Mouse (Mus musculus) embryonic facial prominence, embryonic 10.5 days (tissue): ENCODE results near the gene Rnf113a2. TPM values are rescaled to one million over a fixed set of nuclear protein-coding genes. Genes with fewer than 3 reads are reported as not detected.

Experiments
- DNase-seq: peaks from one replicate; pipeline ENCODE4 v3.0.0-alpha.2; 2017; ENCODE audit warnings: low spot score
- H3K27ac ChIP-seq: fragments of 300-500 bp; sonication (generic); replicated peaks from 2 replicates; pipeline ENCODE4 v1.5.1; 2016; ENCODE audit warnings: mild to moderate bottlenecking
- H3K27me3 ChIP-seq: fragments of 300-500 bp; sonication (generic); replicated peaks from 2 replicates; pipeline ENCODE4 v1.6.1; 2016; ENCODE audit warnings: low read depth, mild to moderate bottlenecking; ENCODE audit not compliant: poor library complexity, severe bottlenecking
- H3K36me3 ChIP-seq: fragments of 300-500 bp; sonication (generic); replicated peaks from 2 replicates; pipeline ENCODE4 v1.6.1; 2016; ENCODE audit warnings: mild to moderate bottlenecking, moderate library complexity
- H3K4me1 ChIP-seq: fragments of 300-500 bp; sonication (generic); 2 replicates; pipeline ENCODE4 v1.6.1; 2016
- H3K4me3 ChIP-seq: fragments of 300-500 bp; sonication (generic); 2 replicates; pipeline ENCODE4 v1.5.1; 2016; ENCODE audit warnings: mild to moderate bottlenecking, moderate library complexity
- H3K9me3 ChIP-seq: fragments of 300-500 bp; sonication (generic); 2 replicates; pipeline ENCODE4 v1.6.1; 2016; ENCODE audit warnings: mild to moderate bottlenecking
- WGBS: fragments of 180-500 bp; shearing (Covaris S2); methylation state at CpG from one replicate; pipeline ENCODE4 v1.1.7; 2016; 5-methylcytosine and 5-hydroxymethylcytosine counted together
- polyA plus RNA-seq: library from polyadenylated mRNA; unstranded; fragments of >200 nt; fragmentation: Nextera tagmentation; extraction: Ambion mirVana; gene quantifications from 2 replicates; pipeline ENCODE4 v1.2.1, GENCODE M21; 2016

Gene Rnf113a2
- 23.3 and 24.6 TPM in 2 replicates for polyA plus RNA-seq

- 3% methylated on average over 50 of the region's 50 CpGs for WGBS
- Histone ChIP-seq H3K27me3 (peaks cover 7% of the 10 kb centered on the region; the same call in 1 of the 2 replicates), H3K27ac (peak within 1 kb of the TSS; percentile 80), H3K4me3 (peak within 1 kb of the TSS; percentile 68), H3K4me1 (peaks cover 6% of the 10 kb centered on the region; the same call in 1 of the 2 replicates), H3K36me3 (peaks cover 6% of the 10 kb centered on the region), H3K9me3 (peaks cover 6% of the 10 kb centered on the region; the same call in 1 of the 2 replicates)
- DNase-seq = peak; percentile 86
Measured at GRCm38 (mm10) chr12:84416834-84417604, at the start of gene Rnf113a2. Gene Rnf113a2 (plus strand): TSS chr12:84417196.

- H3K4me1 ChIP-seq = no peaks in the 10 kb centered on the region
- 93% methylated on average over 5 of the region's 5 CpGs for WGBS
- no peak overlapping the region for H3K4me3 ChIP-seq
- H3K27me3 ChIP-seq = no peaks in the 10 kb centered on the region
- no peak overlapping the region for H3K27ac ChIP-seq
- no peaks in the 10 kb centered on the region for H3K9me3 ChIP-seq
- DNase-seq = no peak
- peaks cover 86% of the 10 kb centered on the region for H3K36me3 ChIP-seq
Measured at GRCm38 (mm10) chr12:84371647-84372046, 45.3 kb upstream of the Rnf113a2 start.

- no peaks in the 10 kb centered on the region for H3K27me3 ChIP-seq
- H3K36me3 ChIP-seq = peaks cover 63% of the 10 kb centered on the region
- DNase-seq = no peak
- no peaks in the 10 kb centered on the region for H3K4me1 ChIP-seq
- no peaks in the 10 kb centered on the region for H3K9me3 ChIP-seq
- 94% methylated on average over 6 of the region's 6 CpGs for WGBS
- H3K27ac ChIP-seq = no peak overlapping the region
- H3K4me3 ChIP-seq = no peak overlapping the region
Measured at GRCm38 (mm10) chr12:84373831-84374481, 43.0 kb upstream of the Rnf113a2 start.

- Histone ChIP-seq H3K4me3 (no peak overlapping the region), H3K36me3 (no peaks in the 10 kb centered on the region), H3K9me3 (no peaks in the 10 kb centered on the region), H3K27me3 (no peaks in the 10 kb centered on the region), H3K4me1 (no peaks in the 10 kb centered on the region), H3K27ac (no peak overlapping the region)
- DNase-seq = no peak
- 83% methylated on average over 4 of the region's 4 CpGs for WGBS
Measured at GRCm38 (mm10) chr12:84382369-84382768, 34.6 kb upstream of the Rnf113a2 start.

- no peaks in the 10 kb centered on the region for H3K36me3 ChIP-seq
- H3K27ac ChIP-seq = no peak overlapping the region
- DNase-seq = no peak
- no peaks in the 10 kb centered on the region for H3K27me3 ChIP-seq
- 89% methylated on average over 5 of the region's 5 CpGs for WGBS
- no peaks in the 10 kb centered on the region for H3K4me1 ChIP-seq
- no peaks in the 10 kb centered on the region for H3K9me3 ChIP-seq
- no peak overlapping the region for H3K4me3 ChIP-seq
Measured at GRCm38 (mm10) chr12:84384644-84385081, 32.3 kb upstream of the Rnf113a2 start.

GRCm38 (mm10) chr12:84385408-84385807 is 31.6 kb upstream of the Rnf113a2 start:
- Histone ChIP-seq H3K4me3 (no peak overlapping the region), H3K27me3 (no peaks in the 10 kb centered on the region), H3K9me3 (no peaks in the 10 kb centered on the region), H3K4me1 (no peaks in the 10 kb centered on the region), H3K27ac (no peak overlapping the region), H3K36me3 (no peaks in the 10 kb centered on the region)
- 90% methylated on average over 4 of the region's 4 CpGs for WGBS
- no peak for DNase-seq

GRCm38 (mm10) chr12:84388097-84388496 is 28.9 kb upstream of the Rnf113a2 start:
- H3K9me3 ChIP-seq = no peaks in the 10 kb centered on the region
- H3K27me3 ChIP-seq = no peaks in the 10 kb centered on the region
- WGBS = 86% methylated on average over 8 of the region's 8 CpGs
- H3K4me1 ChIP-seq = no peaks in the 10 kb centered on the region
- DNase-seq = no peak
- no peak overlapping the region for H3K27ac ChIP-seq
- no peaks in the 10 kb centered on the region for H3K36me3 ChIP-seq
- no peak overlapping the region for H3K4me3 ChIP-seq

- WGBS = 72% methylated on average over 14 of the region's 14 CpGs
- no peak for DNase-seq
- Histone ChIP-seq H3K27me3 (no peaks in the 10 kb centered on the region), H3K4me3 (no peak overlapping the region), H3K4me1 (no peaks in the 10 kb centered on the region), H3K27ac (no peak overlapping the region), H3K9me3 (no peaks in the 10 kb centered on the region), H3K36me3 (no peaks in the 10 kb centered on the region)
Measured at GRCm38 (mm10) chr12:84388774-84389400, 28.1 kb upstream of the Rnf113a2 start.

- H3K4me3 ChIP-seq = no peak overlapping the region
- no peaks in the 10 kb centered on the region for H3K36me3 ChIP-seq
- no peaks in the 10 kb centered on the region for H3K4me1 ChIP-seq
- H3K27ac ChIP-seq = no peak overlapping the region
- 87% methylated on average over 6 of the region's 6 CpGs for WGBS
- H3K9me3 ChIP-seq = no peaks in the 10 kb centered on the region
- H3K27me3 ChIP-seq = no peaks in the 10 kb centered on the region
- DNase-seq = no peak
Measured at GRCm38 (mm10) chr12:84390336-84390735, 26.7 kb upstream of the Rnf113a2 start.

GRCm38 (mm10) chr12:84392681-84393080 is 24.3 kb upstream of the Rnf113a2 start:
- Histone ChIP-seq H3K27me3 (no peaks in the 10 kb centered on the region), H3K4me3 (no peak overlapping the region), H3K36me3 (no peaks in the 10 kb centered on the region), H3K4me1 (no peaks in the 10 kb centered on the region), H3K27ac (no peak overlapping the region), H3K9me3 (no peaks in the 10 kb centered on the region)
- DNase-seq = no peak
- 97% methylated on average over 4 of the region's 4 CpGs for WGBS

- no peaks in the 10 kb centered on the region for H3K9me3 ChIP-seq
Measured at GRCm38 (mm10) chr12:84393847-84394246, 23.1 kb upstream of the Rnf113a2 start.

GRCm38 (mm10) chr12:84396947-84397679 is 19.9 kb upstream of the Rnf113a2 start:
- 89% methylated on average over 14 of the region's 14 CpGs for WGBS

More at GRCm38 (mm10) chr12:84393847-84394246, 23.1 kb upstream of the Rnf113a2 start:
- 93% methylated on average over 5 of the region's 5 CpGs for WGBS
- H3K4me3 ChIP-seq = no peak overlapping the region
- DNase-seq = no peak
- H3K27me3 ChIP-seq = no peaks in the 10 kb centered on the region
- H3K27ac ChIP-seq = no peak overlapping the region
- no peaks in the 10 kb centered on the region for H3K36me3 ChIP-seq
- H3K4me1 ChIP-seq = no peaks in the 10 kb centered on the region

More at GRCm38 (mm10) chr12:84396947-84397679, 19.9 kb upstream of the Rnf113a2 start:
- DNase-seq = no peak
- Histone ChIP-seq H3K9me3 (no peaks in the 10 kb centered on the region), H3K4me3 (no peak overlapping the region), H3K27me3 (no peaks in the 10 kb centered on the region), H3K27ac (no peak overlapping the region), H3K4me1 (no peaks in the 10 kb centered on the region), H3K36me3 (no peaks in the 10 kb centered on the region)
